Mouse (Mus musculus): ENCODE measurements around the gene Zranb2. TPM values are rescaled to one million over a fixed set of nuclear protein-coding genes. Genes with fewer than 3 reads are reported as not detected.

Zranb2 gene
- polyA plus RNA-seq, 1 experiment from 2014 or later: 144 TPM

GRCm38 (mm10) chr3:157582626-157583405 is 48.9 kb downstream of the Zranb2 start:
- no peak for DNase-seq (ENCODE audit: low spot score)
- no peaks in the 10 kb centered on the region for H3K27me3 ChIP-seq (ENCODE audit: control insufficient read depth, insufficient read depth, low read length)

GRCm38 (mm10) chr3:157597837-157598379 is 63.9 kb downstream of the Zranb2 start:
- no peaks in the 10 kb centered on the region for H3K36me3 ChIP-seq (ENCODE audit: control insufficient read depth, insufficient read depth, low read length)
- no peak overlapping the region for H3K9ac ChIP-seq (ENCODE audit: low read length)
- H3K4me2 ChIP-seq (ENCODE audit: low read depth, severe bottlenecking): no peak overlapping the region
- WGBS: 83% methylated on average over 7 of the region's 7 CpGs
- no peaks in the 10 kb centered on the region for H3K9me3 ChIP-seq (ENCODE audit: control insufficient read depth, low read length)
- no peak for ATAC-seq (ENCODE audit: insufficient number of reproducible peaks, low FRiP score, low TSS enrichment, low read depth)
- no peak overlapping the region for H3K27ac ChIP-seq (replicated peaks; ENCODE audit: low read depth, low read length)
- H3K4me1 ChIP-seq (ENCODE audit: control insufficient read depth, insufficient read depth, low read length): no peaks in the 10 kb centered on the region
- no peak overlapping the region for H3K4me3 ChIP-seq (ENCODE audit: low read depth, low read length)
- no peak for DNase-seq (ENCODE audit: low spot score)
- no peaks in the 10 kb centered on the region for H3K27me3 ChIP-seq (ENCODE audit: control insufficient read depth, insufficient read depth, low read length)

More at GRCm38 (mm10) chr3:157582626-157583405, 48.9 kb downstream of the Zranb2 start:
- Histone ChIP-seq H3K4me3 (ENCODE audit: low read depth, low read length) (no peak overlapping the region), H3K36me3 (ENCODE audit: control insufficient read depth, insufficient read depth, low read length) (no peaks in the 10 kb centered on the region), H3K9ac (ENCODE audit: low read length) (no peak overlapping the region), H3K4me1 (ENCODE audit: control insufficient read depth, insufficient read depth, low read length) (no peaks in the 10 kb centered on the region), H3K27ac (replicated peaks; ENCODE audit: low read depth, low read length) (no peak overlapping the region), H3K9me3 (ENCODE audit: control insufficient read depth, low read length) (no peaks in the 10 kb centered on the region), H3K4me2 (ENCODE audit: low read depth, severe bottlenecking) (no peak overlapping the region)
- 51% methylated on average over 5 of the region's 5 CpGs for WGBS
- peak; percentile 22; the same call in 1 of the 2 replicates for ATAC-seq (ENCODE audit: insufficient number of reproducible peaks, low FRiP score, low TSS enrichment, low read depth)

MicroRNAs encoded within 50 kb of the gene (microRNA counts, 519-probe panel; counts per million panel counts)
- microRNA mmu-miR-186: 1,670 counts per million, percentile 11 among the panel's probes with 10 or more counts

Small RNA genes within 50 kb of the gene (microRNA-seq; reads per million reads assigned to microRNA genes)
- gene Mir186: 559 reads per million, percentile 68 among the genes with 10 or more reads in this experiment

Other genes with a start within 250 kb of the Zranb2 start
- gene Ptger3, start 32.7 kb downstream of the Zranb2 start, polyA plus RNA-seq (2014; fragmentation: Nextera tagmentation; extraction: Ambion mirVana): 0.95 and 1.3 TPM in 2 replicates